Mouse (Mus musculus) embryonic facial prominence, embryonic 13.5 days (tissue): ENCODE measurements around the gene Rpl18a. TPM values are rescaled to one million over a fixed set of nuclear protein-coding genes. Genes with fewer than 3 reads are reported as not detected.
A peak's percentile ranks its signal among the peaks of the same experiment; 100 is the strongest.
"Not testable (repeated sequence)": the region's sequence is repeated elsewhere in the genome, so short reads cannot be mapped to it uniquely, and the experiment has no call there.

Source experiments
- ATAC-seq: fragments of 200-750 bp; cut with Nextera tagmentation; 2 replicates; pipeline ENCODE4 v1.8.0; 2017; ENCODE audit warnings: low read depth; ENCODE audit not compliant: insufficient number of reproducible peaks, insufficient read depth, low FRiP score, low TSS enrichment
- H3K27ac ChIP-seq: fragments of 300-500 bp; sonication (generic); 2 replicates; pipeline ENCODE4 v1.5.1; 2015; ENCODE audit warnings: moderate library complexity, mild to moderate bottlenecking, inconsistent platforms
- H3K27me3 ChIP-seq: fragments of 300-500 bp; sonication (generic); 2 replicates; pipeline ENCODE4 v1.6.1; 2015; ENCODE audit warnings: mild to moderate bottlenecking, inconsistent platforms
- H3K36me3 ChIP-seq: fragments of 300-500 bp; sonication (generic); 2 replicates; pipeline ENCODE4 v1.6.1; 2015; ENCODE audit warnings: mild to moderate bottlenecking, inconsistent platforms
- H3K4me1 ChIP-seq: fragments of 300-500 bp; sonication (generic); 2 replicates; pipeline ENCODE4 v1.6.1; 2015; ENCODE audit warnings: inconsistent platforms
- H3K4me2 ChIP-seq: fragments of 300-500 bp; sonication (generic); 2 replicates; pipeline ENCODE4 v1.6.1; 2015; ENCODE audit warnings: moderate library complexity, mild to moderate bottlenecking, inconsistent platforms
- H3K4me3 ChIP-seq: fragments of 300-500 bp; sonication (generic); 2 replicates; pipeline ENCODE4 v1.5.1; 2015; ENCODE audit warnings: mild to moderate bottlenecking, inconsistent platforms
- H3K9ac ChIP-seq: fragments of 300-500 bp; sonication (generic); 2 replicates; pipeline ENCODE4 v1.6.1; 2015; ENCODE audit warnings: mild to moderate bottlenecking, inconsistent platforms
- H3K9me3 ChIP-seq: fragments of 300-500 bp; sonication (generic); 2 replicates; pipeline ENCODE4 v1.6.1; 2016; ENCODE audit warnings: inconsistent platforms
- WGBS: fragments of 180-500 bp; shearing (Covaris S2); methylation state at CpG from one replicate; pipeline ENCODE4 v1.1.7; 2015; ENCODE audit warnings: mixed read lengths; 5-methylcytosine and 5-hydroxymethylcytosine counted together
- polyA plus RNA-seq: library from polyadenylated mRNA; unstranded; fragments of >200 nt; fragmentation: Nextera tagmentation; extraction: Ambion mirVana; gene quantifications from 2 replicates; pipeline ENCODE4 v1.2.1, GENCODE M21; 2015

The Rpl18a gene
- polyA plus RNA-seq, 1 experiment from 2014 or later, result 4,959 TPM

- Histone ChIP-seq H3K9me3 (no peaks in the 10 kb centered on the region), H3K4me2 (no peak overlapping the region), H3K4me3 (no peak overlapping the region), H3K27me3 (peaks cover 10% of the 10 kb centered on the region), H3K4me1 (peaks cover 21% of the 10 kb centered on the region), H3K36me3 (no peaks in the 10 kb centered on the region), H3K9ac (no peak overlapping the region), H3K27ac (no peak overlapping the region)
- no peak for ATAC-seq
- 35% methylated on average over 5 of the region's 5 CpGs for WGBS
Observed at GRCm38 (mm10) chr8:70902211-70902610, 5.0 kb upstream of the Rpl18a start.

GRCm38 (mm10) chr8:70900872-70901387 lies 3.7 kb upstream of the Rpl18a start:
- H3K4me1 ChIP-seq, result peaks cover 19% of the 10 kb centered on the region
- no peak for ATAC-seq
- peaks cover 10% of the 10 kb centered on the region for H3K27me3 ChIP-seq
- H3K36me3 ChIP-seq, result peaks cover under 1% of the 10 kb centered on the region; the same call in 1 of the 2 replicates
- H3K27ac ChIP-seq, result no peak overlapping the region
- 72% methylated on average over 2 of the region's 2 CpGs for WGBS
- H3K4me3 ChIP-seq, result no peak overlapping the region
- no peaks in the 10 kb centered on the region for H3K9me3 ChIP-seq
- H3K4me2 ChIP-seq, result no peak overlapping the region
- no peak overlapping the region for H3K9ac ChIP-seq

- Histone ChIP-seq H3K9ac (peak overlapping the region; percentile 82; the same call in 1 of the 2 replicates), H3K36me3 (peaks cover 17% of the 10 kb centered on the region), H3K4me3 (no peak overlapping the region), H3K9me3 (no peaks in the 10 kb centered on the region), H3K27me3 (peaks cover 13% of the 10 kb centered on the region), H3K27ac (no peak overlapping the region), H3K4me1 (peaks cover 20% of the 10 kb centered on the region), H3K4me2 (no peak overlapping the region)
- ATAC-seq, result no peak
- 93% methylated on average over 2 of the region's 2 CpGs for WGBS
Observed at GRCm38 (mm10) chr8:70899226-70899625, 2.0 kb upstream of the Rpl18a start.

- H3K9me3 ChIP-seq, result no peaks in the 10 kb centered on the region
- peaks cover 14% of the 10 kb centered on the region for H3K27me3 ChIP-seq
- no peak for ATAC-seq
- peaks cover 20% of the 10 kb centered on the region for H3K4me1 ChIP-seq
- peak overlapping the region; percentile 86 for H3K4me3 ChIP-seq
- WGBS, result 43% methylated on average over 2 of the region's 2 CpGs
- peak overlapping the region; percentile 82 for H3K9ac ChIP-seq
- H3K27ac ChIP-seq, result no peak overlapping the region
- peak overlapping the region; percentile 89 for H3K4me2 ChIP-seq
- peaks cover 22% of the 10 kb centered on the region for H3K36me3 ChIP-seq
Observed at GRCm38 (mm10) chr8:70898661-70899198, 1.5 kb upstream of the Rpl18a start.

GRCm38 (mm10) chr8:70897681-70898413 lies 635 bp upstream of the Rpl18a start:
- H3K4me1 ChIP-seq, result peaks cover 25% of the 10 kb centered on the region
- peak; percentile 39; the same call in 1 of the 2 replicates for ATAC-seq
- peak overlapping the region; percentile 86 for H3K4me3 ChIP-seq
- H3K9ac ChIP-seq, result peak overlapping the region; percentile 82
- H3K36me3 ChIP-seq, result peaks cover 28% of the 10 kb centered on the region
- H3K9me3 ChIP-seq, result no peaks in the 10 kb centered on the region
- peaks cover 23% of the 10 kb centered on the region for H3K27me3 ChIP-seq
- WGBS, result 0% methylated on average over 20 of the region's 20 CpGs
- H3K27ac ChIP-seq, result peak overlapping the region; percentile 91
- peak overlapping the region; percentile 89 for H3K4me2 ChIP-seq

- Histone ChIP-seq H3K4me1 (peaks cover 38% of the 10 kb centered on the region), H3K27ac (peak overlapping the region; percentile 91; the same call in 1 of the 2 replicates), H3K9me3 (no peaks in the 10 kb centered on the region), H3K9ac (peak overlapping the region; percentile 95), H3K4me2 (peak overlapping the region; percentile 81), H3K4me3 (peak overlapping the region; percentile 86), H3K27me3 (peaks cover 37% of the 10 kb centered on the region), H3K36me3 (peaks cover 28% of the 10 kb centered on the region)
- no peak for ATAC-seq
- WGBS, result 3% methylated on average over 25 of the region's 25 CpGs
Observed at GRCm38 (mm10) chr8:70896316-70897020, 744 bp downstream of the Rpl18a start.

GRCm38 (mm10) chr8:70895571-70896259 lies 1.5 kb downstream of the Rpl18a start:
- Histone ChIP-seq H3K4me2 (peak overlapping the region; percentile 81), H3K27me3 (peaks cover 44% of the 10 kb centered on the region), H3K4me1 (peaks cover 39% of the 10 kb centered on the region), H3K9ac (peak overlapping the region; percentile 95), H3K4me3 (peak overlapping the region; percentile 86), H3K36me3 (peaks cover 28% of the 10 kb centered on the region)
- 80% methylated on average over 24 of the region's 24 CpGs for WGBS
- not testable (repeated sequence) for ATAC-seq, H3K27ac ChIP-seq, H3K9me3 ChIP-seq

- H3K36me3 ChIP-seq, result peaks cover 28% of the 10 kb centered on the region
- H3K27me3 ChIP-seq, result peaks cover 52% of the 10 kb centered on the region
- H3K4me3 ChIP-seq, result no peak overlapping the region; the same call in 1 of the 2 replicates
- H3K9ac ChIP-seq, result no peak overlapping the region
- ATAC-seq, result no peak
- no peak overlapping the region for H3K27ac ChIP-seq
- peaks cover 39% of the 10 kb centered on the region for H3K4me1 ChIP-seq
- H3K4me2 ChIP-seq, result no peak overlapping the region
- 84% methylated on average over 8 of the region's 8 CpGs for WGBS
- no peaks in the 10 kb centered on the region for H3K9me3 ChIP-seq
Observed at GRCm38 (mm10) chr8:70894771-70895545, 2.3 kb downstream of the Rpl18a start.

GRCm38 (mm10) chr8:70894385-70894720 lies 2.9 kb downstream of the Rpl18a start:
- H3K9ac ChIP-seq, result no peak overlapping the region
- no peaks in the 10 kb centered on the region for H3K9me3 ChIP-seq
- H3K4me3 ChIP-seq, result no peak overlapping the region; the same call in 1 of the 2 replicates
- WGBS, result 61% methylated on average over 2 of the region's 2 CpGs
- H3K4me1 ChIP-seq, result peaks cover 39% of the 10 kb centered on the region
- no peak overlapping the region for H3K27ac ChIP-seq
- H3K36me3 ChIP-seq, result peaks cover 28% of the 10 kb centered on the region
- peaks cover 54% of the 10 kb centered on the region for H3K27me3 ChIP-seq
- no peak for ATAC-seq
- H3K4me2 ChIP-seq, result no peak overlapping the region

GRCm38 (mm10) chr8:70893656-70894384 lies 3.4 kb downstream of the Rpl18a start:
- no peak overlapping the region for H3K9ac ChIP-seq
- H3K9me3 ChIP-seq, result no peaks in the 10 kb centered on the region
- H3K4me2 ChIP-seq, result no peak overlapping the region
- H3K36me3 ChIP-seq, result peaks cover 28% of the 10 kb centered on the region
- ATAC-seq, result no peak
- no peak overlapping the region for H3K4me3 ChIP-seq
- H3K27me3 ChIP-seq, result peaks cover 57% of the 10 kb centered on the region
- 30% methylated on average over 12 of the region's 12 CpGs for WGBS
- peaks cover 39% of the 10 kb centered on the region for H3K4me1 ChIP-seq
- H3K27ac ChIP-seq, result no peak overlapping the region
